Mouse (Mus musculus): ENCODE measurements around the gene Tmem108. TPM values are rescaled to one million over a fixed set of nuclear protein-coding genes. Genes with fewer than 3 reads are reported as not detected.

Tmem108 gene
- polyA plus RNA-seq, 1 experiment from 2014 or later, result 11.5 TPM

DNA sequence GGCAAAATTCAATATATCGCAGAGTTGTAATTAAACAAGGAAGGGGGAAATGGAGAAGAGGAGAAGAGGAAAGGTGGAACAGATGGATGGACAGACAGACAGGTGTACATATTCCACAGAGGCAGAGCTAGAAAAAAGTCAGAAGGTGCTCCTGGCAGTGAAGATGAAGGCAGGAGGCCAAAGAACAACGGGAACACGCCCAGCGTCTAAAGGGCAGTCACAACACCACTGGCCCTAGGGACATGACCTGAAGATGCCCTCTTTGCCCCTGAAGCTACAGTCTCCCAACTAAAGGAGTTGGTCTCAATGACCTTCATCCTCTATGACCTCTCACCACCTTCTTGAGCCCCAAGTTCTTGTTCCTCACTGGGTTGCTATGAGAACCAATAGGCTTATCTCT is 46.3 kb downstream of the Tmem108 start:
- H3K27ac ChIP-seq, result no peak overlapping the region
- H3K36me3 ChIP-seq, result no peaks in the 10 kb centered on the region
- H3K4me1 ChIP-seq, result peaks cover 3% of the 10 kb centered on the region; the same call in 1 of the 2 replicates
- DNase-seq (ENCODE audit: low spot score), result no peak
- H3K4me3 ChIP-seq, result no peak overlapping the region
- H3K27me3 ChIP-seq (ENCODE audit: low read depth, poor library complexity, severe bottlenecking), result no peaks in the 10 kb centered on the region
- 88% methylated on average over 4 of the region's 4 CpGs for WGBS
- H3K9me3 ChIP-seq (replicated peaks), result no peaks in the 10 kb centered on the region

DNA sequence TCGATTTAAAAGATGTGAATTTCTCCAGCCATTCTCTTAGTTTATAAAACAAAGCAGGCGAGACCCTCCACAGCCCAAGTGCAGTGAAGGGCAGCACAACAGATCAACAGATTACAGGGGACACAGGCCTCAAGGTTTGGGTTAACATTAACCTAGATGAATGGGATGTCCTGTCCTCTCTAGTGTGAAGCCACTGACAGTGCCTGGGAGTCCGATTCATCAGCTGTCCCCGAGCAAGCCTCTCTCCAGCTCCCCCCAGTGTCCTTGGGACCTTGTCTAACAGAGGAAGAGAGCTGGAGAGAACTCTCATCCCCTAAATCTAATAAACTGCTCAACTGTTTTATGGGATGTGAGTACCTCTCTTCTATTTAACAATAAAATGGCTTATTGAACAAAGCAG is 48.4 kb downstream of the Tmem108 start:
- no peaks in the 10 kb centered on the region for H3K27me3 ChIP-seq (ENCODE audit: low read depth, poor library complexity, severe bottlenecking)
- DNase-seq (ENCODE audit: low spot score), result no peak
- H3K4me1 ChIP-seq, result peaks cover 8% of the 10 kb centered on the region
- H3K4me3 ChIP-seq, result no peak overlapping the region
- no peaks in the 10 kb centered on the region for H3K9me3 ChIP-seq (replicated peaks)
- no peak overlapping the region for H3K27ac ChIP-seq
- no peaks in the 10 kb centered on the region for H3K36me3 ChIP-seq
- 85% methylated on average over 4 of the region's 4 CpGs for WGBS

- H3K9me3 ChIP-seq (replicated peaks), result no peaks in the 10 kb centered on the region
- H3K4me3 ChIP-seq, result no peak overlapping the region
- no peaks in the 10 kb centered on the region for H3K27me3 ChIP-seq (ENCODE audit: low read depth, poor library complexity, severe bottlenecking)
- H3K27ac ChIP-seq, result no peak overlapping the region
- H3K4me1 ChIP-seq, result peaks cover 9% of the 10 kb centered on the region
- H3K36me3 ChIP-seq, result no peaks in the 10 kb centered on the region
- no peak for DNase-seq (ENCODE audit: low spot score)
- 80% methylated on average over 7 of the region's 7 CpGs for WGBS
Observed at GRCm38 (mm10) chr9:103712711-103713110, 48.9 kb downstream of the Tmem108 start.

- Histone ChIP-seq H3K9me3 (replicated peaks) (no peaks in the 10 kb centered on the region), H3K4me1 (peaks cover 9% of the 10 kb centered on the region), H3K4me3 (no peak overlapping the region), H3K27me3 (ENCODE audit: low read depth, poor library complexity, severe bottlenecking) (no peaks in the 10 kb centered on the region), H3K27ac (no peak overlapping the region), H3K36me3 (peaks cover 3% of the 10 kb centered on the region; the same call in 1 of the 2 replicates)
- WGBS, result 49% methylated on average over 3 of the region's 3 CpGs
- no peak for DNase-seq (ENCODE audit: low spot score)
Observed at GRCm38 (mm10) chr9:103709694-103710093, 51.9 kb downstream of the Tmem108 start.

- Histone ChIP-seq H3K36me3 (peaks cover 3% of the 10 kb centered on the region; the same call in 1 of the 2 replicates), H3K4me3 (no peak overlapping the region), H3K27me3 (ENCODE audit: low read depth, poor library complexity, severe bottlenecking) (no peaks in the 10 kb centered on the region), H3K27ac (no peak overlapping the region), H3K4me1 (peaks cover 9% of the 10 kb centered on the region), H3K9me3 (replicated peaks) (no peaks in the 10 kb centered on the region)
- no peak for DNase-seq (ENCODE audit: low spot score)
- 85% methylated on average over 16 of the region's 16 CpGs for WGBS
Observed at GRCm38 (mm10) chr9:103708514-103709173, 53.0 kb downstream of the Tmem108 start.

- Histone ChIP-seq H3K27ac (no peak overlapping the region), H3K4me3 (no peak overlapping the region)
Observed at GRCm38 (mm10) chr9:103707857-103708256, 53.8 kb downstream of the Tmem108 start.

GRCm38 (mm10) chr9:103707000-103707790 is 54.4 kb downstream of the Tmem108 start:
- no peak for DNase-seq (ENCODE audit: low spot score)
- WGBS, result 79% methylated on average over 8 of the region's 8 CpGs
- no peak overlapping the region for H3K27ac ChIP-seq
- H3K9me3 ChIP-seq (replicated peaks), result no peaks in the 10 kb centered on the region
- H3K4me1 ChIP-seq, result peaks cover 7% of the 10 kb centered on the region
- H3K36me3 ChIP-seq, result peaks cover 3% of the 10 kb centered on the region; the same call in 1 of the 2 replicates
- H3K27me3 ChIP-seq (ENCODE audit: low read depth, poor library complexity, severe bottlenecking), result no peaks in the 10 kb centered on the region
- no peak overlapping the region for H3K4me3 ChIP-seq

More at GRCm38 (mm10) chr9:103707857-103708256, 53.8 kb downstream of the Tmem108 start:
- no peaks in the 10 kb centered on the region for H3K27me3 ChIP-seq (ENCODE audit: low read depth, poor library complexity, severe bottlenecking)
- no peaks in the 10 kb centered on the region for H3K9me3 ChIP-seq (replicated peaks)
- DNase-seq (ENCODE audit: low spot score), result no peak
- peaks cover 9% of the 10 kb centered on the region for H3K4me1 ChIP-seq
- peaks cover 3% of the 10 kb centered on the region; the same call in 1 of the 2 replicates for H3K36me3 ChIP-seq

GRCm38 (mm10) chr9:103705717-103706116 is 55.9 kb downstream of the Tmem108 start:
- Histone ChIP-seq H3K9me3 (replicated peaks) (no peaks in the 10 kb centered on the region), H3K36me3 (peaks cover 3% of the 10 kb centered on the region; the same call in 1 of the 2 replicates), H3K27me3 (ENCODE audit: low read depth, poor library complexity, severe bottlenecking) (no peaks in the 10 kb centered on the region), H3K27ac (no peak overlapping the region), H3K4me3 (no peak overlapping the region), H3K4me1 (peaks cover 7% of the 10 kb centered on the region)
- WGBS, result 93% methylated on average over 4 of the region's 4 CpGs
- no peak for DNase-seq (ENCODE audit: low spot score)

GRCm38 (mm10) chr9:103703014-103703413 is 58.6 kb downstream of the Tmem108 start:
- Histone ChIP-seq H3K4me1 (no peaks in the 10 kb centered on the region; the same call in 1 of the 2 replicates), H3K27me3 (ENCODE audit: low read depth, poor library complexity, severe bottlenecking) (no peaks in the 10 kb centered on the region), H3K9me3 (replicated peaks) (no peaks in the 10 kb centered on the region), H3K27ac (no peak overlapping the region), H3K4me3 (no peak overlapping the region), H3K36me3 (peaks cover 3% of the 10 kb centered on the region; the same call in 1 of the 2 replicates)
- no peak for DNase-seq (ENCODE audit: low spot score)
- WGBS, result 86% methylated on average over 16 of the region's 16 CpGs

GRCm38 (mm10) chr9:103702452-103702851 is 59.2 kb downstream of the Tmem108 start:
- no peaks in the 10 kb centered on the region for H3K27me3 ChIP-seq (ENCODE audit: low read depth, poor library complexity, severe bottlenecking)
- 92% methylated on average over 5 of the region's 5 CpGs for WGBS
- no peak overlapping the region for H3K4me3 ChIP-seq
- H3K9me3 ChIP-seq (replicated peaks), result no peaks in the 10 kb centered on the region
- peaks cover 3% of the 10 kb centered on the region; the same call in 1 of the 2 replicates for H3K36me3 ChIP-seq
- no peak for DNase-seq (ENCODE audit: low spot score)
- no peak overlapping the region for H3K27ac ChIP-seq
- no peaks in the 10 kb centered on the region for H3K4me1 ChIP-seq

DNA sequence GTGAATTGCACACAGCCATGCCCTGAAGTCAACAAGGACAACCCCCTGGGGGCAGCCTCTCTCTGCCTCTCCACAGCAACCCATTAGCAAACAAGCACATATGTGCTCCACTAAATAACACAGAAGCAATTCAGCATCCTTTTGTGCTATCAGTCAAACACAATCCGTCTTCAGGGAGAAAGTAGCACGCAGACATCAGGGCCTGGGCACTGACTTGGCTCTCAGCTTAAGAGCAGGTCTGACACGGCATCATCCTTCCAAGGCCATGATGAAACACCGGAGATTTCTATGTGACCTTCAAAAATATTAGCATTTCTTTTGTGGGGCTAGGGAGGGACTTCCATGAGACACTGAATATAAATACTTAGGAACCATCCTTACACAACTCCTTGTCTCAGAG is 60.2 kb downstream of the Tmem108 start:
- Histone ChIP-seq H3K36me3 (peaks cover 3% of the 10 kb centered on the region; the same call in 1 of the 2 replicates), H3K4me3 (no peak overlapping the region), H3K27me3 (ENCODE audit: low read depth, poor library complexity, severe bottlenecking) (no peaks in the 10 kb centered on the region), H3K27ac (no peak overlapping the region), H3K4me1 (no peaks in the 10 kb centered on the region), H3K9me3 (replicated peaks) (no peaks in the 10 kb centered on the region)
- 89% methylated on average over 4 of the region's 4 CpGs for WGBS
- DNase-seq (ENCODE audit: low spot score), result no peak

GRCm38 (mm10) chr9:103700240-103700639 is 61.4 kb downstream of the Tmem108 start:
- Histone ChIP-seq H3K9me3 (replicated peaks) (no peaks in the 10 kb centered on the region), H3K4me3 (no peak overlapping the region), H3K27ac (no peak overlapping the region), H3K36me3 (no peaks in the 10 kb centered on the region), H3K4me1 (no peaks in the 10 kb centered on the region), H3K27me3 (ENCODE audit: low read depth, poor library complexity, severe bottlenecking) (no peaks in the 10 kb centered on the region)
- 85% methylated on average over 1 of the region's 1 CpGs for WGBS
- DNase-seq (ENCODE audit: low spot score), result no peak

- 76% methylated on average over 6 of the region's 6 CpGs for WGBS
- H3K4me3 ChIP-seq, result no peak overlapping the region
- H3K9me3 ChIP-seq (replicated peaks), result no peaks in the 10 kb centered on the region
- no peak for DNase-seq (ENCODE audit: low spot score)
- H3K36me3 ChIP-seq, result no peaks in the 10 kb centered on the region
- no peaks in the 10 kb centered on the region for H3K27me3 ChIP-seq (ENCODE audit: low read depth, poor library complexity, severe bottlenecking)
- peaks cover 11% of the 10 kb centered on the region for H3K4me1 ChIP-seq
- H3K27ac ChIP-seq, result no peak overlapping the region
Observed at GRCm38 (mm10) chr9:103696967-103697366, 64.7 kb downstream of the Tmem108 start.
